Mouse (Mus musculus): ENCODE measurements around the gene Ceacam20. TPM values are rescaled to one million over a fixed set of nuclear protein-coding genes. Genes with fewer than 3 reads are reported as not detected.

Ceacam20 gene
- polyA plus RNA-seq (2017; shearing (Covaris generic)), result not detected

GRCm38 (mm10) chr7:19964985-19965579 is at the start of gene Ceacam20:
Ceacam20 (plus strand) TSS chr7:19965412.

GRCm38 (mm10) chr7:19920506-19921261 is 44.5 kb upstream of the Ceacam20 start, which contains the start of gene Pvr:
Pvr (minus strand) TSS chr7:19921160.

GRCm38 (mm10) chr7:19950589-19950988 is 14.6 kb upstream of the Ceacam20 start, which contains the start of gene Igsf23:
Igsf23 (minus strand) TSS chr7:19950756.

GRCm38 (mm10) chr7:19991165-19991564 is 26.0 kb downstream of the Ceacam20 start, which contains the start of gene Nlrp9b:
Nlrp9b (plus strand) TSS chr7:19991465.

Other genes starting within 250 kb of the Ceacam20 start
- gene Tomm40, start 250.0 kb upstream of the Ceacam20 start, polyA plus RNA-seq (2017; shearing (Covaris generic)), result 19.1 TPM
- gene Nectin2, start 214.9 kb upstream of the Ceacam20 start, polyA plus RNA-seq (2017; shearing (Covaris generic)), result 1.2 TPM
- gene Bcam, start 194.4 kb upstream of the Ceacam20 start, polyA plus RNA-seq (2017; shearing (Covaris generic)), result 19.5 TPM
- gene Cblc, start 168.6 kb upstream of the Ceacam20 start, polyA plus RNA-seq (2017; shearing (Covaris generic)), result 0.45 TPM
- gene Bcl3, start 142.6 kb upstream of the Ceacam20 start, polyA plus RNA-seq (2017; shearing (Covaris generic)), result 16.8 TPM
- gene Gm19345, start 113.4 kb upstream of the Ceacam20 start, polyA plus RNA-seq (2017; shearing (Covaris generic)), result 0.28 TPM
- 0.29 TPM for gene Ceacam16, start 104.1 kb upstream of the Ceacam20 start, polyA plus RNA-seq (2017; shearing (Covaris generic))
- not detected for gene Ceacam19, start 77.4 kb upstream of the Ceacam20 start, polyA plus RNA-seq (2017; shearing (Covaris generic))
- gene Pvr, start 44.3 kb upstream of the Ceacam20 start, polyA plus RNA-seq (2017; shearing (Covaris generic)), result 43.6 TPM
- gene Igsf23, start 14.7 kb upstream of the Ceacam20 start, polyA plus RNA-seq (2017; shearing (Covaris generic)), result 28.3 TPM
- gene Nlrp9b, start 26.1 kb downstream of the Ceacam20 start, polyA plus RNA-seq (2017; shearing (Covaris generic)), result not detected
- gene Vmn1r91, start 134.3 kb downstream of the Ceacam20 start, polyA plus RNA-seq (2017; shearing (Covaris generic)), result not detected
- not detected for gene Gm16442, start 157.2 kb downstream of the Ceacam20 start, polyA plus RNA-seq (2017; shearing (Covaris generic))
- gene Vmn1r93, start 173.7 kb downstream of the Ceacam20 start, polyA plus RNA-seq (2017; shearing (Covaris generic)), result not detected
- gene Vmn1r94, start 203.0 kb downstream of the Ceacam20 start, polyA plus RNA-seq (2017; shearing (Covaris generic)), result not detected
- not detected for gene Vmn1r95, start 228.3 kb downstream of the Ceacam20 start, polyA plus RNA-seq (2017; shearing (Covaris generic))
- not detected for gene Gm6164, start 240.2 kb downstream of the Ceacam20 start, polyA plus RNA-seq (2017; shearing (Covaris generic))

Measured in activated CD4-positive, CD25-positive, alpha-beta regulatory T cell, adult 9 weeks (primary cell).